Comparison of ENCODE assay signal across 27 mouse cellular contexts in genomic region chr4:63817505-63817904, GRCm38 (mm10). TPM values are rescaled to one million over a fixed set of nuclear protein-coding genes. Genes with fewer than 3 reads are reported as not detected.
"Had no signal": no experiment of that assay in that cellular context is flagged by ENCODE, and none has a peak within 500 bp of the region (broad histone marks: within the 10 kb centered on the region; RNA-seq: fewer than 3 reads in every experiment).

No protein-coding gene starts in this region.

- DNase-seq: kidney, adult 11 months; kidney, adult 8-10 months; kidney, postnatal 10 days; kidney, postnatal 36 days; liver; lung, adult 18-20 months; lung, postnatal 10 days; lung, postnatal 36 days; retina, postnatal 1 day; thymus, adult 2 months; thymus, postnatal 14 days; thymus, postnatal 4 days had no signal

- H3K27ac ChIP-seq: kidney, embryonic 15.5 days; limb, embryonic 10.5 days; limb, embryonic 13.5 days; liver, embryonic 12.5 days; liver, embryonic 15.5 days; lung, embryonic 15.5 days; midbrain, embryonic 10.5 days; midbrain, embryonic 13.5 days had no signal

- H3K4me1 ChIP-seq: kidney, embryonic 15.5 days; limb, embryonic 10.5 days; limb, embryonic 13.5 days; liver, embryonic 15.5 days; lung, embryonic 15.5 days; midbrain, embryonic 10.5 days; midbrain, embryonic 13.5 days had no signal

- ATAC-seq: liver, embryonic 12.5 days; midbrain, embryonic 13.5 days had no signal

- H3K4me3 ChIP-seq: kidney, embryonic 15.5 days; limb, embryonic 10.5 days; limb, embryonic 13.5 days; liver, embryonic 12.5 days; liver, embryonic 15.5 days; lung, embryonic 15.5 days; megakaryocyte, embryonic 14.5 days; midbrain, embryonic 10.5 days; midbrain, embryonic 13.5 days had no signal

RNA-seq across cellular contexts. Expression of gene Tnfsf8, which starts 43.6 kb away (rescaled TPM):
- total RNA-seq: layer of hippocampus, postnatal 14 days; left cerebral cortex, postnatal 25 days; midbrain, postnatal 0 days had no signal
- polyA plus RNA-seq: kidney, embryonic 15.5 days; limb, embryonic 10.5 days; limb, embryonic 13.5 days; liver, embryonic 15.5 days; midbrain, embryonic 10.5 days; midbrain, embryonic 13.5 days; midbrain, postnatal 0 days; neural tube, embryonic 11.5 days; neural tube, embryonic 14.5 days; stomach, embryonic 16.5 days had no signal
